Mouse (Mus musculus): Measurements from ENCODE around the gene Slc18b1.

- TF ChIP-seq CTCF (IDR thresholded peaks at IDR 0.05) (no peak), EP300 (IDR thresholded peaks at IDR 0.05; ENCODE audit: insufficient read depth, low read depth, low read length) (no peak)
Measured at GRCm38 (mm10) chr10:23836003-23836964, 39.5 kb downstream of the Slc18b1 start.
